Mouse (Mus musculus) CH12.LX (cell line): ENCODE data around the gene Clec1a.

Experiments
- EP300 ChIP-seq: IDR thresholded peaks from 2 replicates; pipeline ENCODE4 v1.6.1; 2011; ENCODE audit warnings: low read length, improper control_type of control experiment
- USF2 ChIP-seq: conservative IDR thresholded peaks from 2 replicates; pipeline ENCODE4 v1.6.1; 2011; ENCODE audit warnings: low read depth, low read length, improper control_type of control experiment

DNA sequence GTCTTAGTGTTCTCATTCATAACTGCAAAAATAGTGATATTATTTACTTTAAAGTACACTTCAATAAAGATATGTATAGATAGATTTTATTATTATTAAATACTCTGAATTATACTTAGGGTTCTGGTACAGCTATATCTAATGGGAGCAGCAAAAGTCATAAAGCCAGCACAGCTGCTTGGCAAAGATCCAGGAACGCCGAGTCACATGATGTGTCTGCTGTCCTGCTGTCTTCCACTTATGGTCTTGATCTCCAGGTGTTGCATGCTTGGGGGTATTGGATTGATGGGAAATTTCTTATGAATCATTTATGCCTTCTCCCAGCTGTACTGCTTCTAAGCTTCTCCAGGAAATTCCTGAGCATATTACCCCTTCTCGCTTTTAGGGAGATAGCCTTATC is 68.3 kb downstream of the Clec1a start:
- TF ChIP-seq EP300: no peak
- no peak for TF ChIP-seq USF2
